Mouse (Mus musculus): Measurements from ENCODE around the gene Lrguk.

Lrguk gene

GRCm38 (mm10) chr6:34146042-34146441 is 116.8 kb downstream of the Lrguk start:
- in situ Hi-C loops (cut with MboI, MseI): no loop called here

- in situ Hi-C loops (cut with MboI, MseI): no loop called here
Measured at GRCm38 (mm10) chr6:34148021-34148420, 118.8 kb downstream of the Lrguk start.

- in situ Hi-C loops (cut with MboI, MseI): no loop called here
Measured at GRCm38 (mm10) chr6:34148639-34149038, 119.4 kb downstream of the Lrguk start.

- in situ Hi-C loops (cut with MboI, MseI): no loop called here
Measured at GRCm38 (mm10) chr6:34149066-34149465, 119.8 kb downstream of the Lrguk start.

GRCm38 (mm10) chr6:34149821-34150220 is 120.6 kb downstream of the Lrguk start:
- in situ Hi-C loops (cut with MboI, MseI): no loop called here

- in situ Hi-C loops (cut with MboI, MseI): no loop called here
Measured at GRCm38 (mm10) chr6:34153069-34154052, 124.1 kb downstream of the Lrguk start.

GRCm38 (mm10) chr6:34154202-34154601 is 125.0 kb downstream of the Lrguk start:
- in situ Hi-C loops (cut with MboI, MseI): no loop called here

GRCm38 (mm10) chr6:34155137-34155804 is 126.0 kb downstream of the Lrguk start:
- in situ Hi-C loops (cut with MboI, MseI): no loop called here

- in situ Hi-C loops (cut with MboI, MseI): no loop called here
Measured at GRCm38 (mm10) chr6:34156057-34156456, 126.8 kb downstream of the Lrguk start.

- in situ Hi-C loops (cut with MboI, MseI): no loop called here
Measured at GRCm38 (mm10) chr6:34156841-34157748, 127.8 kb downstream of the Lrguk start.

GRCm38 (mm10) chr6:34159998-34160815 is 131.0 kb downstream of the Lrguk start:
- in situ Hi-C loops (cut with MboI, MseI): no loop called here

- in situ Hi-C loops (cut with MboI, MseI): no loop called here
Measured at GRCm38 (mm10) chr6:34160816-34161310, 131.6 kb downstream of the Lrguk start.

GRCm38 (mm10) chr6:34161511-34161910 is 132.3 kb downstream of the Lrguk start:
- in situ Hi-C loops (cut with MboI, MseI): no loop called here

- in situ Hi-C loops (cut with MboI, MseI): no loop called here
Measured at GRCm38 (mm10) chr6:34162607-34163006, 133.4 kb downstream of the Lrguk start.

- in situ Hi-C loops (cut with MboI, MseI): no loop called here
Measured at GRCm38 (mm10) chr6:34163014-34163413, 133.8 kb downstream of the Lrguk start.

GRCm38 (mm10) chr6:34168834-34169233 is 139.6 kb downstream of the Lrguk start:
- in situ Hi-C loops (cut with MboI, MseI): no loop called here

- in situ Hi-C loops (cut with MboI, MseI): no loop called here
Measured at GRCm38 (mm10) chr6:34170844-34171494, 141.7 kb downstream of the Lrguk start.

GRCm38 (mm10) chr6:34171748-34172457 is 142.7 kb downstream of the Lrguk start:
- in situ Hi-C loops (cut with MboI, MseI): no loop called here

GRCm38 (mm10) chr6:34173251-34173650 is 144.0 kb downstream of the Lrguk start:
- in situ Hi-C loops (cut with MboI, MseI): no loop called here

Data from T-helper 17 cell (primary cell).